Mouse (Mus musculus): ENCODE measurements around the gene Pagr1b. TPM values are rescaled to one million over a fixed set of nuclear protein-coding genes. Genes with fewer than 3 reads are reported as not detected.

The Pagr1b gene
- polyA plus RNA-seq, 1 experiment from 2014 or later, result not detected

GRCm38 (mm10) chr7:126951741-126952140 lies 64.5 kb downstream of the Pagr1b start:
- peaks cover 22% of the 10 kb centered on the region for H3K27me3 ChIP-seq (ENCODE audit: control insufficient read depth, insufficient read depth, low read length)
- peak overlapping the region; percentile 53 for H3K4me2 ChIP-seq
- no peaks in the 10 kb centered on the region for H3K9me3 ChIP-seq (ENCODE audit: control insufficient read depth, low read length)
- ATAC-seq (ENCODE audit: low FRiP score), result no peak
- 26% methylated on average over 4 of the region's 4 CpGs for WGBS
- DNase-seq (ENCODE audit: low spot score, missing footprints), result peak; percentile 77
- H3K36me3 ChIP-seq (ENCODE audit: control insufficient read depth, insufficient read depth, low read length), result no peaks in the 10 kb centered on the region
- H3K4me1 ChIP-seq (ENCODE audit: control insufficient read depth, insufficient read depth, low read length), result peaks cover 6% of the 10 kb centered on the region
- H3K27ac ChIP-seq (ENCODE audit: low read depth, low read length), result no peak overlapping the region
- H3K4me3 ChIP-seq (ENCODE audit: low read depth, low read length), result peak overlapping the region; percentile 23
- peak overlapping the region; percentile 43; the same call in 1 of the 2 replicates for H3K9ac ChIP-seq (ENCODE audit: low read length)

Small RNA genes within 50 kb of the gene (microRNA-seq; reads per million reads assigned to microRNA genes)
- gene Gm44343, result not detected

Other genes with a start within 250 kb of the Pagr1b start
- gene Ypel3, start 239.5 kb downstream of the Pagr1b start, polyA plus RNA-seq (2014; fragmentation: Nextera tagmentation; extraction: Ambion mirVana), result 87.8 and 91.5 TPM in 2 replicates
- 0.20 and 0.43 TPM in 2 replicates for gene Tbx6, start 235.0 kb downstream of the Pagr1b start, polyA plus RNA-seq (2014; fragmentation: Nextera tagmentation; extraction: Ambion mirVana)
- gene Ppp4c, start 224.0 kb downstream of the Pagr1b start, polyA plus RNA-seq (2014; fragmentation: Nextera tagmentation; extraction: Ambion mirVana), result 335 and 336 TPM in 2 replicates
- gene Fam57b, start 218.8 kb downstream of the Pagr1b start, polyA plus RNA-seq (2014; fragmentation: Nextera tagmentation; extraction: Ambion mirVana), result 10.5 and 11.1 TPM in 2 replicates
- not detected in 2 replicates for gene 4930451I11Rik, start 184.8 kb downstream of the Pagr1b start, polyA plus RNA-seq (2014; fragmentation: Nextera tagmentation; extraction: Ambion mirVana)
- gene Doc2a, start 169.1 kb downstream of the Pagr1b start, polyA plus RNA-seq (2014; fragmentation: Nextera tagmentation; extraction: Ambion mirVana), result 4.1 and 4.8 TPM in 2 replicates
- gene Hirip3, start 154.5 kb downstream of the Pagr1b start, polyA plus RNA-seq (2014; fragmentation: Nextera tagmentation; extraction: Ambion mirVana), result 23.8 and 28.4 TPM in 2 replicates
- 92.6 and 99.7 TPM in 2 replicates for gene Ino80e, start 154.1 kb downstream of the Pagr1b start, polyA plus RNA-seq (2014; fragmentation: Nextera tagmentation; extraction: Ambion mirVana)
- gene Taok2, start 131.8 kb downstream of the Pagr1b start, polyA plus RNA-seq (2014; fragmentation: Nextera tagmentation; extraction: Ambion mirVana), result 25.7 and 27.2 TPM in 2 replicates
- gene Tmem219, start 93.6 kb downstream of the Pagr1b start, polyA plus RNA-seq (2014; fragmentation: Nextera tagmentation; extraction: Ambion mirVana), result 25.6 and 26.5 TPM in 2 replicates
- gene Kctd13, start 87.6 kb downstream of the Pagr1b start, polyA plus RNA-seq (2014; fragmentation: Nextera tagmentation; extraction: Ambion mirVana), result 26.5 and 26.8 TPM in 2 replicates
- 1.2 and 1.5 TPM in 2 replicates for gene Asphd1, start 66.9 kb downstream of the Pagr1b start, polyA plus RNA-seq (2014; fragmentation: Nextera tagmentation; extraction: Ambion mirVana)
- gene Sez6l2, start 65.9 kb downstream of the Pagr1b start, polyA plus RNA-seq (2014; fragmentation: Nextera tagmentation; extraction: Ambion mirVana), result 7.8 and 9.9 TPM in 2 replicates
- gene Cdipt, start 40.6 kb downstream of the Pagr1b start, polyA plus RNA-seq (2014; fragmentation: Nextera tagmentation; extraction: Ambion mirVana), result 66.4 and 67.4 TPM in 2 replicates
- 1.3 and 1.4 TPM in 2 replicates for gene Cdiptos, start 40.4 kb downstream of the Pagr1b start, polyA plus RNA-seq (2014; fragmentation: Nextera tagmentation; extraction: Ambion mirVana)
- gene Mvp, start 1.9 kb downstream of the Pagr1b start, polyA plus RNA-seq (2014; fragmentation: Nextera tagmentation; extraction: Ambion mirVana), result 2.8 and 3.0 TPM in 2 replicates
- gene Pagr1a, start 868 bp upstream of the Pagr1b start, polyA plus RNA-seq (2014; fragmentation: Nextera tagmentation; extraction: Ambion mirVana), result 59.0 and 70.6 TPM in 2 replicates
- 58.8 and 68.8 TPM in 2 replicates for gene Gm42742, start 4.6 kb upstream of the Pagr1b start, polyA plus RNA-seq (2014; fragmentation: Nextera tagmentation; extraction: Ambion mirVana)
- gene Prrt2, start 4.7 kb upstream of the Pagr1b start, polyA plus RNA-seq (2014; fragmentation: Nextera tagmentation; extraction: Ambion mirVana), result 2.6 and 4.0 TPM in 2 replicates
- 64.3 and 80.7 TPM in 2 replicates for gene Maz, start 10.6 kb upstream of the Pagr1b start, polyA plus RNA-seq (2014; fragmentation: Nextera tagmentation; extraction: Ambion mirVana)
- gene Kif22, start 26.0 kb upstream of the Pagr1b start, polyA plus RNA-seq (2014; fragmentation: Nextera tagmentation; extraction: Ambion mirVana), result 178 and 195 TPM in 2 replicates
- not detected in 2 replicates for gene Zg16, start 70.8 kb upstream of the Pagr1b start, polyA plus RNA-seq (2014; fragmentation: Nextera tagmentation; extraction: Ambion mirVana)
- 1.3 and 1.7 TPM in 2 replicates for gene AI467606, start 74.9 kb upstream of the Pagr1b start, polyA plus RNA-seq (2014; fragmentation: Nextera tagmentation; extraction: Ambion mirVana)
- 5.7 and 6.2 TPM in 2 replicates for gene Qprt, start 105.7 kb upstream of the Pagr1b start, polyA plus RNA-seq (2014; fragmentation: Nextera tagmentation; extraction: Ambion mirVana)
- gene Spn, start 121.3 kb upstream of the Pagr1b start, polyA plus RNA-seq (2014; fragmentation: Nextera tagmentation; extraction: Ambion mirVana), result 0.19 TPM in 1 of 2 replicates, not detected in the other
- gene Cd2bp2, start 179.6 kb upstream of the Pagr1b start, polyA plus RNA-seq (2014; fragmentation: Nextera tagmentation; extraction: Ambion mirVana), result 85.3 and 88.0 TPM in 2 replicates
- gene Tbc1d10b, start 192.0 kb upstream of the Pagr1b start, polyA plus RNA-seq (2014; fragmentation: Nextera tagmentation; extraction: Ambion mirVana), result 16.9 and 19.3 TPM in 2 replicates
- gene Mylpf, start 192.4 kb upstream of the Pagr1b start, polyA plus RNA-seq (2014; fragmentation: Nextera tagmentation; extraction: Ambion mirVana), result 11.7 and 13.2 TPM in 2 replicates
- 30.3 and 32.4 TPM in 2 replicates for gene Zfp553, start 216.6 kb upstream of the Pagr1b start, polyA plus RNA-seq (2014; fragmentation: Nextera tagmentation; extraction: Ambion mirVana)
- 24.6 and 29.8 TPM in 2 replicates for gene Sept1, start 216.6 kb upstream of the Pagr1b start, polyA plus RNA-seq (2014; fragmentation: Nextera tagmentation; extraction: Ambion mirVana)
- gene Zfp771, start 227.8 kb upstream of the Pagr1b start, polyA plus RNA-seq (2014; fragmentation: Nextera tagmentation; extraction: Ambion mirVana), result 49.3 and 54.0 TPM in 2 replicates
- 235 and 254 TPM in 2 replicates for gene Dctpp1, start 244.2 kb upstream of the Pagr1b start, polyA plus RNA-seq (2014; fragmentation: Nextera tagmentation; extraction: Ambion mirVana)